Mouse (Mus musculus) heart, embryonic 15.5 days (tissue): ENCODE results near the gene Sox5. TPM values are rescaled to one million over a fixed set of nuclear protein-coding genes. Genes with fewer than 3 reads are reported as not detected.

ENCODE experiments used
- ATAC-seq: fragments of 200-750 bp; cut with Nextera tagmentation; replicated peaks from 2 replicates; pipeline ENCODE4 v1.8.0; 2017; ENCODE audit warnings: low read depth, moderate TSS enrichment; ENCODE audit not compliant: insufficient number of reproducible peaks, insufficient read depth, low FRiP score
- H3K27ac ChIP-seq: fragments of 300-500 bp; sonication (generic); 2 replicates; pipeline ENCODE4 v1.5.1; 2015; ENCODE audit warnings: mild to moderate bottlenecking, inconsistent platforms
- H3K27me3 ChIP-seq: fragments of 300-500 bp; sonication (generic); 2 replicates; pipeline ENCODE4 v1.6.1; 2015; ENCODE audit warnings: inconsistent platforms
- H3K36me3 ChIP-seq: fragments of 300-500 bp; sonication (generic); 2 replicates; pipeline ENCODE4 v1.6.1; 2015; ENCODE audit warnings: mild to moderate bottlenecking, inconsistent platforms
- H3K4me1 ChIP-seq: fragments of 300-500 bp; sonication (generic); replicated peaks from 2 replicates; pipeline ENCODE4 v1.6.1; 2015; ENCODE audit warnings: inconsistent platforms
- H3K4me2 ChIP-seq: fragments of 300-500 bp; sonication (generic); 2 replicates; pipeline ENCODE4 v1.6.1; 2015; ENCODE audit warnings: inconsistent platforms, mild to moderate bottlenecking, moderate library complexity
- H3K4me3 ChIP-seq: fragments of 300-500 bp; sonication (generic); 2 replicates; pipeline ENCODE4 v1.5.1; 2015; ENCODE audit warnings: mild to moderate bottlenecking, inconsistent platforms
- H3K9ac ChIP-seq: fragments of 300-500 bp; sonication (generic); 2 replicates; pipeline ENCODE4 v1.6.1; 2015; ENCODE audit warnings: mild to moderate bottlenecking, inconsistent platforms
- H3K9me3 ChIP-seq: fragments of 300-500 bp; sonication (generic); replicated peaks from 2 replicates; pipeline ENCODE4 v1.6.1; 2016; ENCODE audit warnings: inconsistent platforms
- WGBS: fragments of 180-500 bp; shearing (Covaris S2); methylation state at CpG from one replicate; pipeline ENCODE4 v1.1.7; 2015; ENCODE audit warnings: mixed read lengths; 5-methylcytosine and 5-hydroxymethylcytosine counted together
- polyA plus RNA-seq: library from polyadenylated mRNA; unstranded; fragments of >200 nt; fragmentation: Nextera tagmentation; extraction: Ambion mirVana; gene quantifications from 2 replicates; pipeline ENCODE4 v1.2.1, GENCODE M21; 2015

The Sox5 gene
- polyA plus RNA-seq, 1 experiment from 2014 or later: 8.9 TPM

- no peaks in the 10 kb centered on the region for H3K27me3 ChIP-seq
- no peaks in the 10 kb centered on the region for H3K36me3 ChIP-seq
- H3K4me2 ChIP-seq: no peak overlapping the region
- H3K9me3 ChIP-seq: no peaks in the 10 kb centered on the region
- H3K4me1 ChIP-seq: no peaks in the 10 kb centered on the region
- H3K4me3 ChIP-seq: no peak overlapping the region
- no peak overlapping the region for H3K9ac ChIP-seq
- H3K27ac ChIP-seq: no peak overlapping the region
- WGBS: 82% methylated on average over 9 of the region's 9 CpGs
- ATAC-seq: no peak
These were observed 104.2 kb downstream of the Sox5 start for GRCm38 (mm10) chr6:144677491-144678133.

- H3K4me3 ChIP-seq: no peak overlapping the region
- no peak for ATAC-seq
- WGBS: 90% methylated on average over 6 of the region's 6 CpGs
- H3K36me3 ChIP-seq: no peaks in the 10 kb centered on the region
- no peak overlapping the region for H3K9ac ChIP-seq
- no peaks in the 10 kb centered on the region for H3K9me3 ChIP-seq
- no peak overlapping the region for H3K27ac ChIP-seq
- H3K27me3 ChIP-seq: no peaks in the 10 kb centered on the region
- H3K4me2 ChIP-seq: no peak overlapping the region
- H3K4me1 ChIP-seq: no peaks in the 10 kb centered on the region
These were observed 106.7 kb downstream of the Sox5 start for GRCm38 (mm10) chr6:144675111-144675510.

- no peaks in the 10 kb centered on the region for H3K27me3 ChIP-seq
- no peaks in the 10 kb centered on the region for H3K9me3 ChIP-seq
- ATAC-seq: no peak
- H3K4me2 ChIP-seq: no peak overlapping the region
- no peak overlapping the region for H3K9ac ChIP-seq
- no peak overlapping the region for H3K27ac ChIP-seq
- no peaks in the 10 kb centered on the region for H3K36me3 ChIP-seq
- no peaks in the 10 kb centered on the region for H3K4me1 ChIP-seq
- no peak overlapping the region for H3K4me3 ChIP-seq
- WGBS: 75% methylated on average over 8 of the region's 8 CpGs
These were observed 107.9 kb downstream of the Sox5 start for GRCm38 (mm10) chr6:144673906-144674305.

GRCm38 (mm10) chr6:144670433-144671167 is 111.2 kb downstream of the Sox5 start:
- Histone ChIP-seq H3K4me2 (no peak overlapping the region), H3K36me3 (no peaks in the 10 kb centered on the region), H3K4me1 (no peaks in the 10 kb centered on the region), H3K4me3 (no peak overlapping the region), H3K9me3 (no peaks in the 10 kb centered on the region), H3K27ac (no peak overlapping the region), H3K9ac (no peak overlapping the region), H3K27me3 (no peaks in the 10 kb centered on the region)
- 56% methylated on average over 3 of the region's 3 CpGs for WGBS
- no peak for ATAC-seq

- 91% methylated on average over 6 of the region's 6 CpGs for WGBS
- Histone ChIP-seq H3K4me3 (no peak overlapping the region), H3K9ac (no peak overlapping the region), H3K27ac (no peak overlapping the region), H3K36me3 (no peaks in the 10 kb centered on the region), H3K4me1 (no peaks in the 10 kb centered on the region), H3K27me3 (no peaks in the 10 kb centered on the region), H3K9me3 (no peaks in the 10 kb centered on the region), H3K4me2 (no peak overlapping the region)
- no peak for ATAC-seq
These were observed 115.2 kb downstream of the Sox5 start for GRCm38 (mm10) chr6:144666617-144667016.

- Histone ChIP-seq H3K36me3 (no peaks in the 10 kb centered on the region), H3K27me3 (no peaks in the 10 kb centered on the region), H3K9ac (no peak overlapping the region), H3K4me1 (no peaks in the 10 kb centered on the region), H3K4me2 (no peak overlapping the region), H3K4me3 (no peak overlapping the region), H3K9me3 (no peaks in the 10 kb centered on the region), H3K27ac (no peak overlapping the region)
- 81% methylated on average over 9 of the region's 9 CpGs for WGBS
- no peak for ATAC-seq
These were observed 117.0 kb downstream of the Sox5 start for GRCm38 (mm10) chr6:144664765-144665164.

GRCm38 (mm10) chr6:144663516-144664074 is 118.2 kb downstream of the Sox5 start:
- no peak overlapping the region for H3K27ac ChIP-seq
- no peaks in the 10 kb centered on the region for H3K27me3 ChIP-seq
- H3K4me1 ChIP-seq: no peaks in the 10 kb centered on the region
- H3K9ac ChIP-seq: no peak overlapping the region
- no peak for ATAC-seq
- no peak overlapping the region for H3K4me3 ChIP-seq
- H3K4me2 ChIP-seq: no peak overlapping the region
- H3K9me3 ChIP-seq: no peaks in the 10 kb centered on the region
- H3K36me3 ChIP-seq: no peaks in the 10 kb centered on the region
- WGBS: 63% methylated on average over 4 of the region's 4 CpGs

- Histone ChIP-seq H3K9ac (no peak overlapping the region), H3K27ac (no peak overlapping the region), H3K4me1 (no peaks in the 10 kb centered on the region), H3K9me3 (no peaks in the 10 kb centered on the region), H3K27me3 (no peaks in the 10 kb centered on the region), H3K4me3 (no peak overlapping the region), H3K36me3 (no peaks in the 10 kb centered on the region), H3K4me2 (no peak overlapping the region)
- 71% methylated on average over 10 of the region's 10 CpGs for WGBS
- ATAC-seq: no peak
These were observed 122.4 kb downstream of the Sox5 start for GRCm38 (mm10) chr6:144659115-144660108.

- H3K27me3 ChIP-seq: no peaks in the 10 kb centered on the region
- no peak overlapping the region for H3K4me2 ChIP-seq
- peaks cover 9% of the 10 kb centered on the region for H3K4me1 ChIP-seq
- no peaks in the 10 kb centered on the region for H3K9me3 ChIP-seq
- no peak overlapping the region for H3K9ac ChIP-seq
- no peaks in the 10 kb centered on the region for H3K36me3 ChIP-seq
- ATAC-seq: no peak
- no peak overlapping the region for H3K4me3 ChIP-seq
- H3K27ac ChIP-seq: no peak overlapping the region
- 82% methylated on average over 5 of the region's 5 CpGs for WGBS
These were observed 128.9 kb downstream of the Sox5 start for GRCm38 (mm10) chr6:144652876-144653275.

- Histone ChIP-seq H3K4me1 (peaks cover 11% of the 10 kb centered on the region), H3K36me3 (no peaks in the 10 kb centered on the region), H3K4me2 (no peak overlapping the region), H3K27ac (peak overlapping the region; percentile 38; the same call in 1 of the 2 replicates), H3K9me3 (no peaks in the 10 kb centered on the region), H3K4me3 (no peak overlapping the region), H3K27me3 (no peaks in the 10 kb centered on the region), H3K9ac (no peak overlapping the region)
- 56% methylated on average over 9 of the region's 9 CpGs for whole genome bisulfite sequencing
- ATAC-seq: no peak
These were observed 132.9 kb downstream of the Sox5 start for GRCm38 (mm10) chr6:144648896-144649295.

- no peak overlapping the region for H3K4me2 ChIP-seq
- H3K4me1 ChIP-seq: peaks cover 11% of the 10 kb centered on the region
- no peaks in the 10 kb centered on the region for H3K9me3 ChIP-seq
- no peaks in the 10 kb centered on the region for H3K36me3 ChIP-seq
- no peak overlapping the region for H3K4me3 ChIP-seq
- no peak overlapping the region for H3K9ac ChIP-seq
- 14% methylated on average over 4 of the region's 4 CpGs for WGBS
- no peaks in the 10 kb centered on the region for H3K27me3 ChIP-seq
- ATAC-seq: 0 out of 2 replicates have a peak, but pooled peaks have one; percentile 37
- no peak overlapping the region; the same call in 1 of the 2 replicates for H3K27ac ChIP-seq
These were observed 133.6 kb downstream of the Sox5 start for GRCm38 (mm10) chr6:144648124-144648591.
